Mouse (Mus musculus) CH12.LX (cell line): ENCODE measurements at regions not wholly inside any gene's neighbourhood (a gene's known extent, or its start where the extent isn't known, plus 50 kb on each side); places are given as distances from the start of the nearest gene placed in this dataset.

Experiments
- CTCF ChIP-seq, 2 experiments: IDR thresholded peaks in 1 of 2; conservative IDR thresholded peaks in 1 of 2; 2 replicates each; pipeline ENCODE4 v1.5.1; 2011 to 2012; ENCODE audit warnings: low read depth in 2 of 2, low read length in 2 of 2, improper control_type of control experiment in 1 of 2, inconsistent platforms in 1 of 2, mild to moderate bottlenecking in 1 of 2, moderate library complexity in 1 of 2
- E2F4 ChIP-seq: IDR thresholded peaks from 2 replicates; pipeline ENCODE4 v1.6.1; 2011; ENCODE audit warnings: low read depth, low read length, improper control_type of control experiment; ENCODE audit not compliant: insufficient replicate concordance
- POLR2A ChIP-seq: IDR thresholded peaks from 2 replicates; pipeline ENCODE4 v1.6.1; 2011; ENCODE audit warnings: low read depth, mild to moderate bottlenecking, improper control_type of control experiment, low read length
- SIN3A ChIP-seq: IDR thresholded peaks from 2 replicates; pipeline ENCODE4 v1.6.1; 2012; ENCODE audit warnings: low read length, improper control_type of control experiment, inconsistent platforms
- TCF12 ChIP-seq: IDR thresholded peaks from 2 replicates; pipeline ENCODE4 v1.6.1; 2014; ENCODE audit warnings: low read depth, mild to moderate bottlenecking, inconsistent platforms, low read length, improper control_type of control experiment

DNA sequence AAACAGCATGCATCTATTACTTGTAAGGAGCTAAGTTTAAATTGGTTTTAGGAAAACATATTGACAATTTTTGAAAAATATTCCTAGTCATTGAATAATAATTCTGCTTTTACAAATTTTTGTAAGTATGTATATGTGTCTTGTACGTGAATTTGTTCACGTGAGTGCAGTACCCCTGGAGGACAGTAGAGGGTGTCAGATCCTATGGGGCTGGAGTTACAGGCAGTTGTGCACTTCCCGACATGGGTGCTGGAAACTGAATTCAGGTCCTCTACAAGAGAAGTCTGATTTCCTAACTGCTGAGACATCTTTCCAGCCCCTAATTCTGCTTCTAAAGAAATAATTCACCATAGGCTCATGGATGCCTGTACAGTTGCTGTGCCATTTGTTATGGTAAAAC, 75.7 kb upstream of the Ifngr1 start:
- peak in 1 of 2 experiments; percentile 31; a peak in 2 of 4 replicates for TF ChIP-seq CTCF (conservative IDR thresholded peaks at IDR 0.05 in 1 of 2, IDR thresholded peaks at IDR 0.05 in 1 of 2; ENCODE audit: low read depth in 2 of 2, low read length in 2 of 2)
- no peak for TF ChIP-seq E2F4
- TF ChIP-seq SIN3A, result no peak
- no peak for TF ChIP-seq POLR2A
- TF ChIP-seq TCF12, result no peak
